In the genomic region with DNA sequence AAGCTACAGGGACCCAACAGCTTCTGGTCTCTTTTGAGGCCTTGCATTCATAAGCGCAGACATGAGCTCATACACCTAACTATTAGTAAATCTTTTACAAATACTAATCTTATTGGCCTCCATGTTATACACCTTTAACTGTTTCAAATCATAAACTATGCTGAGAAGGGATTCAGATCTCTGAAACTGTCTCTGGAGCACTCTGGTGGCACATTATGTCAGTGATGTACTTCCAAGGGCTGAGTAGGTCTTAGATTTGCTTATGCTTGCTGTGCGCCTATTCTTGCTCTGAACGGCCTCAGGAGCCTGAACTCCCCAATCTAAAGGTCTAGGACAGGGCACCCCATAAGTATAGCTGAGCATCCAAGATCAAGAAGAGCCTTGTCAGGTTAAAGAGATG, we compare ENCODE assay signal across 8 mouse cellular contexts. TPM values are rescaled to one million over a fixed set of nuclear protein-coding genes. Genes with fewer than 3 reads are reported as not detected.
A peak's percentile ranks its signal among the peaks of the same experiment; 100 is the strongest.
DNase-seq lines count a peak whose midpoint lies in the region; ATAC-seq and TF ChIP-seq lines count a peak whose summit lies in the region.

No protein-coding gene starts in this region.

- H3K9me3 ChIP-seq in heart, embryonic 15.5 days (replicated peaks): no peaks in the 10 kb centered on the region
- H3K9me3 ChIP-seq in MEL (replicated peaks; ENCODE audit: insufficient read depth, low read length): no peaks in the 10 kb centered on the region
- H3K9me3 ChIP-seq in hindbrain, embryonic 12.5 days (replicated peaks): no peaks in the 10 kb centered on the region
- no peaks in the 10 kb centered on the region for H3K9me3 ChIP-seq in midbrain, embryonic 12.5 days

- H3K4me2 ChIP-seq in heart, embryonic 15.5 days: peak overlapping the region; percentile 82
- H3K4me2 ChIP-seq in hindbrain, embryonic 12.5 days (replicated peaks): peak overlapping the region; percentile 78
- peak overlapping the region; percentile 67 for H3K4me2 ChIP-seq in midbrain, embryonic 12.5 days (replicated peaks)

- H3K27ac ChIP-seq in heart, embryonic 15.5 days: peak overlapping the region; percentile 99
- H3K27ac ChIP-seq in MEL (ENCODE audit: control insufficient read depth, low read depth, low read length): peak overlapping the region; percentile 96
- peak overlapping the region; percentile 100 for H3K27ac ChIP-seq in hindbrain, embryonic 12.5 days
- peak overlapping the region; percentile 99 for H3K27ac ChIP-seq in midbrain, embryonic 12.5 days (replicated peaks)

- no peak for TF ChIP-seq RAD21 in MEL (IDR thresholded peaks at IDR 0.05; ENCODE audit: low read depth, low read length)

- intact Hi-C loops in heart, postnatal 36 days (cut with DNase I): loop anchor here (5.0 kb wide), 1 partner anchor 80 kb away; a partner anchor contains a TSS
- intact Hi-C loops in left cerebral cortex, postnatal 14 days (cut with DNase I): loop anchor here (2.0 to 5.0 kb wide), 2 partner anchors 29 to 40 kb away; a partner anchor contains a TSS

- H3K4me3 ChIP-seq in heart, embryonic 15.5 days: peak overlapping the region; percentile 66
- peak overlapping the region; percentile 10 to 18; a peak in 3 of 4 replicates for H3K4me3 ChIP-seq in MEL (ENCODE audit: control insufficient read depth in 1 of 2, insufficient read depth in 1 of 2, low read depth in 2 of 2, low read length in 2 of 2)
- H3K4me3 ChIP-seq in hindbrain, embryonic 12.5 days: peak overlapping the region; percentile 66
- peak overlapping the region; percentile 56 for H3K4me3 ChIP-seq in midbrain, embryonic 12.5 days

- peaks cover 1% of the 10 kb centered on the region; the same call in 1 of the 2 replicates for H3K79me2 ChIP-seq in MEL (ENCODE audit: control insufficient read depth, insufficient read depth, low read length, poor library complexity)

- H3K27me3 ChIP-seq in heart, embryonic 15.5 days: no peaks in the 10 kb centered on the region
- no peaks in the 10 kb centered on the region for H3K27me3 ChIP-seq in MEL (ENCODE audit: control insufficient read depth in 1 of 2, insufficient read depth in 2 of 2, low read length in 2 of 2)
- H3K27me3 ChIP-seq in hindbrain, embryonic 12.5 days: no peaks in the 10 kb centered on the region
- H3K27me3 ChIP-seq in midbrain, embryonic 12.5 days: no peaks in the 10 kb centered on the region

- no peak for TF ChIP-seq EP300 in MEL (IDR thresholded peaks at IDR 0.05; ENCODE audit: low read depth in 1 of 2, low read length in 2 of 2)

- H3K36me3 ChIP-seq in heart, embryonic 15.5 days: peaks cover 20% of the 10 kb centered on the region
- peaks cover 0 to 12% of the 10 kb centered on the region in 2 experiments; a peak in 2 of 4 replicates for H3K36me3 ChIP-seq in MEL (ENCODE audit: control insufficient read depth in 1 of 2, insufficient read depth in 2 of 2, low read length in 2 of 2)
- peaks cover 31% of the 10 kb centered on the region for H3K36me3 ChIP-seq in hindbrain, embryonic 12.5 days
- H3K36me3 ChIP-seq in midbrain, embryonic 12.5 days: peaks cover 28% of the 10 kb centered on the region

- WGBS in heart, embryonic 15.5 days: 74% methylated on average over 3 of the region's 3 CpGs
- 75% methylated on average over 3 of the region's 3 CpGs for WGBS in hindbrain, embryonic 12.5 days
- 68% methylated on average over 3 of the region's 3 CpGs for WGBS in midbrain, embryonic 12.5 days

- TF ChIP-seq CTCF in MEL (IDR thresholded peaks at IDR 0.05 in 2 of 3, conservative IDR thresholded peaks at IDR 0.05 in 1 of 3; ENCODE audit: control insufficient read depth in 1 of 3, insufficient read depth in 1 of 3, low read depth in 2 of 3, low read length in 3 of 3, poor library complexity in 1 of 3, severe bottlenecking in 1 of 3): no peak

- no peak for TF ChIP-seq POLR2A in MEL (IDR thresholded peaks at IDR 0.05; ENCODE audit: control insufficient read depth in 1 of 2, insufficient read depth in 1 of 2, low read depth in 1 of 2, low read length in 2 of 2, poor library complexity in 1 of 2)

- DNase-seq in heart, postnatal 36 days: no peak
- no peak for DNase-seq in MEL (ENCODE audit: low read depth, low spot score)
- no peak for DNase-seq in spleen, postnatal 4 days (ENCODE audit: low spot score in 2 of 2)
- no peak for DNase-seq in left cerebral cortex, postnatal 14 days (ENCODE audit: low spot score in 2 of 2)
- no peak for DNase-seq in layer of hippocampus, postnatal 25 days (ENCODE audit: extremely low spot score in 1 of 2, low spot score in 1 of 2)

- no peak for ATAC-seq in heart, embryonic 15.5 days (replicated peaks; ENCODE audit: insufficient number of reproducible peaks, insufficient read depth, low FRiP score, low read depth)
- no peak for ATAC-seq in hindbrain, embryonic 12.5 days (ENCODE audit: low FRiP score)
- no peak for ATAC-seq in midbrain, embryonic 12.5 days (ENCODE audit: low FRiP score, low read depth)

- peak overlapping the region; percentile 54 for H3K9ac ChIP-seq in heart, embryonic 15.5 days
- H3K9ac ChIP-seq in MEL (ENCODE audit: control insufficient read depth, low read depth, low read length, poor library complexity, severe bottlenecking): peak overlapping the region; percentile 72
- H3K9ac ChIP-seq in hindbrain, embryonic 12.5 days: peak overlapping the region; percentile 94
- peak overlapping the region; percentile 77; the same call in 1 of the 2 replicates for H3K9ac ChIP-seq in midbrain, embryonic 12.5 days (replicated peaks)

- H3K4me1 ChIP-seq in heart, embryonic 15.5 days (replicated peaks): peaks cover 44% of the 10 kb centered on the region
- peaks cover 2 to 13% of the 10 kb centered on the region in 2 experiments; a peak in 3 of 4 replicates for H3K4me1 ChIP-seq in MEL (ENCODE audit: control insufficient read depth in 1 of 2, insufficient read depth in 2 of 2, low read length in 2 of 2)
- H3K4me1 ChIP-seq in hindbrain, embryonic 12.5 days: peaks cover 47% of the 10 kb centered on the region
- peaks cover 46% of the 10 kb centered on the region for H3K4me1 ChIP-seq in midbrain, embryonic 12.5 days

RNA-seq across cellular contexts. Expression of a gene that starts 0.7 kb away (rescaled TPM):
- 387 and 416 TPM in 2 replicates for polyA plus RNA-seq in heart, embryonic 15.5 days (2015; fragmentation: Nextera tagmentation; extraction: Ambion mirVana)
- total RNA-seq in heart, postnatal 36 days (2021): 100 to 1,000 TPM; 285 to 321 TPM
- total RNA-seq in MEL (2012; rRNA removed): 41.9 and 57.4 TPM in 2 replicates
- 10 to 100 TPM in 1 of 2 experiments, not detected in 1; 62.9 TPM for polyA plus RNA-seq in MEL (2012; ENCODE audit: insufficient read depth in 1 of 2, insufficient read length in 2 of 2, low read depth in 1 of 2, low replicate concordance in 2 of 2, missing spikeins in 1 of 2)
- polyA plus RNA-seq in hindbrain, embryonic 12.5 days (2016; fragmentation: Nextera tagmentation; extraction: Ambion mirVana): 519 and 565 TPM in 2 replicates
- polyA plus RNA-seq in midbrain, embryonic 12.5 days (2016; fragmentation: Nextera tagmentation; extraction: Ambion mirVana): 523 and 554 TPM in 2 replicates
- total RNA-seq in left cerebral cortex, postnatal 14 days (2021): 100 to 1,000 TPM; 294 to 301 TPM
- 100 to 1,000 TPM; 350 to 372 TPM for total RNA-seq in layer of hippocampus, postnatal 25 days (2021)

RNA-seq across cellular contexts. Expression of a gene that starts 3.3 kb away (rescaled TPM):
- 5.6 and 21.1 TPM in 2 replicates for polyA plus RNA-seq in heart, embryonic 15.5 days (2015; fragmentation: Nextera tagmentation; extraction: Ambion mirVana)
- total RNA-seq in heart, postnatal 36 days (2021): 1 to 10 TPM; 2.9 to 4.2 TPM
- 74.1 and 91.9 TPM in 2 replicates for total RNA-seq in MEL (2012; rRNA removed)
- polyA plus RNA-seq in MEL (2012; ENCODE audit: insufficient read depth in 1 of 2, insufficient read length in 2 of 2, low read depth in 1 of 2, low replicate concordance in 2 of 2, missing spikeins in 1 of 2): 100 to 1,000 TPM in 1 of 2 experiments, not detected in 1; 184 TPM
- polyA plus RNA-seq in hindbrain, embryonic 12.5 days (2016; fragmentation: Nextera tagmentation; extraction: Ambion mirVana): 5.6 TPM in 2 replicates
- polyA plus RNA-seq in midbrain, embryonic 12.5 days (2016; fragmentation: Nextera tagmentation; extraction: Ambion mirVana): 5.2 and 5.6 TPM in 2 replicates
- total RNA-seq in left cerebral cortex, postnatal 14 days (2021): 1 to 10 TPM; 3.6 to 4.0 TPM
- total RNA-seq in layer of hippocampus, postnatal 25 days (2021): 1 to 10 TPM; 2.9 to 4.0 TPM

RNA-seq across cellular contexts. Expression of a gene that starts 14.0 kb away (rescaled TPM):
- polyA plus RNA-seq in heart, embryonic 15.5 days (2015; fragmentation: Nextera tagmentation; extraction: Ambion mirVana): not detected in 2 replicates
- total RNA-seq in heart, postnatal 36 days (2021): under 1 TPM in 1 of 2 experiments, not detected in 1; 0.41 TPM
- not detected in 2 replicates for total RNA-seq in MEL (2012; rRNA removed)
- polyA plus RNA-seq in MEL (2012; ENCODE audit: insufficient read depth in 1 of 2, insufficient read length in 2 of 2, low read depth in 1 of 2, low replicate concordance in 2 of 2, missing spikeins in 1 of 2): under 1 TPM in 1 of 2 experiments, not detected in 1; 0.15 TPM
- not detected in 2 replicates for polyA plus RNA-seq in hindbrain, embryonic 12.5 days (2016; fragmentation: Nextera tagmentation; extraction: Ambion mirVana)
- polyA plus RNA-seq in midbrain, embryonic 12.5 days (2016; fragmentation: Nextera tagmentation; extraction: Ambion mirVana): not detected in 2 replicates
- not detected for total RNA-seq in left cerebral cortex, postnatal 14 days (2021)
- total RNA-seq in layer of hippocampus, postnatal 25 days (2021): under 1 TPM in 1 of 2 experiments, not detected in 1; 0.71 TPM

RNA-seq across cellular contexts. Expression of a gene that starts 14.5 kb away (rescaled TPM):
- polyA plus RNA-seq in heart, embryonic 15.5 days (2015; fragmentation: Nextera tagmentation; extraction: Ambion mirVana): 9.3 and 11.7 TPM in 2 replicates
- 10 to 100 TPM; 41.0 to 46.4 TPM for total RNA-seq in heart, postnatal 36 days (2021)
- total RNA-seq in MEL (2012; rRNA removed): 1.6 and 1.7 TPM in 2 replicates
- polyA plus RNA-seq in MEL (2012; ENCODE audit: insufficient read depth in 1 of 2, insufficient read length in 2 of 2, low read depth in 1 of 2, low replicate concordance in 2 of 2, missing spikeins in 1 of 2): 10 to 100 TPM in 1 of 2 experiments, not detected in 1; 43.2 TPM
- 20.3 and 20.6 TPM in 2 replicates for polyA plus RNA-seq in hindbrain, embryonic 12.5 days (2016; fragmentation: Nextera tagmentation; extraction: Ambion mirVana)
- 15.6 and 18.0 TPM in 2 replicates for polyA plus RNA-seq in midbrain, embryonic 12.5 days (2016; fragmentation: Nextera tagmentation; extraction: Ambion mirVana)
- total RNA-seq in left cerebral cortex, postnatal 14 days (2021): 100 to 1,000 TPM; 147 to 166 TPM
- total RNA-seq in layer of hippocampus, postnatal 25 days (2021): 100 to 1,000 TPM; 134 to 159 TPM

RNA-seq across cellular contexts. Expression of a gene that starts 27.6 kb away (rescaled TPM):
- 2.7 and 4.3 TPM in 2 replicates for polyA plus RNA-seq in heart, embryonic 15.5 days (2015; fragmentation: Nextera tagmentation; extraction: Ambion mirVana)
- total RNA-seq in heart, postnatal 36 days (2021): 1 to 10 TPM; 2.2 to 2.9 TPM
- total RNA-seq in MEL (2012; rRNA removed): 3.2 and 5.5 TPM in 2 replicates
- polyA plus RNA-seq in MEL (2012; ENCODE audit: insufficient read depth in 1 of 2, insufficient read length in 2 of 2, low read depth in 1 of 2, low replicate concordance in 2 of 2, missing spikeins in 1 of 2): 10 to 100 TPM in 1 of 2 experiments, not detected in 1; 12.5 TPM
- polyA plus RNA-seq in hindbrain, embryonic 12.5 days (2016; fragmentation: Nextera tagmentation; extraction: Ambion mirVana): 18.7 and 19.6 TPM in 2 replicates
- polyA plus RNA-seq in midbrain, embryonic 12.5 days (2016; fragmentation: Nextera tagmentation; extraction: Ambion mirVana): 9.0 and 9.4 TPM in 2 replicates
- total RNA-seq in left cerebral cortex, postnatal 14 days (2021): 100 to 1,000 TPM; 719 to 758 TPM
- total RNA-seq in layer of hippocampus, postnatal 25 days (2021): 1,000 to 10,000 TPM in 1 of 2 experiments, 100 to 1,000 TPM in 1; 947 to 1,030 TPM

Comparison
In these comparisons a context has a peak if more than half of its experiments do, and no peak if none do; other contexts are left out.
1. H3K4me3 ChIP-seq: peak in every context shown above with its lines; median percentile 66 in heart, embryonic 15.5 days; 66 in hindbrain, embryonic 12.5 days; 56 in midbrain, embryonic 12.5 days; 14 in MEL.
2. RNA of a gene that starts 3.3 kb away (total RNA-seq): 74.1 to 91.9 TPM in MEL; 2.9 to 4.2 TPM in heart, postnatal 36 days, 2.9 to 4.0 TPM in layer of hippocampus, postnatal 25 days and 3.6 to 4.0 TPM in left cerebral cortex, postnatal 14 days; every median in the first group is over 10 times any median in the second.
3. Peak in every context shown above with its lines, with median percentiles within 50 percentile points of each other: H3K27ac ChIP-seq, H3K4me2 ChIP-seq and H3K9ac ChIP-seq.